Mouse (Mus musculus) embryonic facial prominence, embryonic 14.5 days (tissue): ENCODE results near the gene Amz1. TPM values are rescaled to one million over a fixed set of nuclear protein-coding genes. Genes with fewer than 3 reads are reported as not detected.

Experiments
- ATAC-seq: fragments of 200-750 bp; cut with Nextera tagmentation; 2 replicates; pipeline ENCODE4 v1.8.0; 2017; ENCODE audit warnings: low read depth, moderate number of reproducible peaks, moderate TSS enrichment
- DNase-seq: peaks from one replicate; pipeline ENCODE4 v3.0.0-alpha.2; 2015; ENCODE audit warnings: low spot score
- H3K27ac ChIP-seq: fragments of 300-500 bp; sonication (generic); replicated peaks from 2 replicates; pipeline ENCODE4 v1.5.1; 2014; ENCODE audit warnings: low read depth, mild to moderate bottlenecking, low read length, moderate library complexity
- H3K27me3 ChIP-seq: fragments of 300-500 bp; sonication (generic); replicated peaks from 2 replicates; pipeline ENCODE4 v1.6.1; 2014; ENCODE audit warnings: low read length; ENCODE audit not compliant: control insufficient read depth, insufficient read depth
- H3K36me3 ChIP-seq: fragments of 300-500 bp; sonication (generic); 2 replicates; pipeline ENCODE4 v1.6.1; 2014; ENCODE audit warnings: low read length, mixed read lengths; ENCODE audit not compliant: control insufficient read depth, insufficient read depth
- H3K4me1 ChIP-seq: fragments of 300-500 bp; sonication (generic); 2 replicates; pipeline ENCODE4 v1.6.1; 2014; ENCODE audit warnings: antibody characterized with exemption, low read length; ENCODE audit not compliant: control insufficient read depth, insufficient read depth
- H3K4me2 ChIP-seq: fragments of 300-500 bp; sonication (generic); 2 replicates; pipeline ENCODE4 v1.6.1; 2014; ENCODE audit warnings: low read depth, mild to moderate bottlenecking, low read length, moderate library complexity, mixed read lengths
- H3K4me3 ChIP-seq: fragments of 300-500 bp; sonication (generic); 2 replicates; pipeline ENCODE4 v1.5.1; 2014; ENCODE audit warnings: low read depth, mild to moderate bottlenecking, low read length
- H3K9ac ChIP-seq: fragments of 300-500 bp; sonication (generic); 2 replicates; pipeline ENCODE4 v1.6.1; 2014; ENCODE audit warnings: low read depth, mild to moderate bottlenecking, low read length, moderate library complexity, mixed read lengths
- H3K9me3 ChIP-seq: fragments of 300-500 bp; sonication (generic); 2 replicates; pipeline ENCODE4 v1.6.1; 2016; ENCODE audit warnings: low read length; ENCODE audit not compliant: control insufficient read depth
- WGBS: fragments of 180-500 bp; shearing (Covaris S2); extraction: QIAGEN DNeasy Blood & Tissue Kit; methylation state at CpG from one replicate; pipeline ENCODE4 v1.1.7; 2014; 5-methylcytosine and 5-hydroxymethylcytosine counted together
- polyA plus RNA-seq: library from polyadenylated mRNA; unstranded; fragments of >200 nt; fragmentation: Nextera tagmentation; extraction: Ambion mirVana; gene quantifications from 2 replicates; pipeline ENCODE4 v1.2.1, GENCODE M21; 2014

Amz1 gene
- polyA plus RNA-seq, 1 experiment from 2014 or later = 0.54 TPM

DNA sequence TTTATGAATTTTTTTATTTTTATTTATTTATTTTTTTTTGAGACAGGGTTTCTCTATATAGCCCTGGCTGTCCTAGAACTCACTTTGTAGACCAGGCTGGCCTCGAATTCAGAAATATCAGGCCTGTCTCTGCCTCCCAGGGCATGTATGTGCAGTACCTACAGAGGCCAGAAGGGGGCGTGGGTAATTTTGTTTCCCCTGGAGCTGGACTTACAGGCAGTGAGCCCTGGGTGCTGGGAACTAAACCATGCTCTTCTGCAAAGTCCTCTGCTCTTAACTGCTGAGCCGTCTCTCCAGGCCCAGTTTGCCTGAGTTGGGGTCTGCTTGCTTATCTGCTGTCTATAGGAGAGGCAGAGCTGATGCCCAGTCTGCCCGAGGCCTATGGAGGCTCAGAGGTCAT lies 8.3 kb downstream of the Amz1 start:
- H3K36me3 ChIP-seq = no peaks in the 10 kb centered on the region

DNA sequence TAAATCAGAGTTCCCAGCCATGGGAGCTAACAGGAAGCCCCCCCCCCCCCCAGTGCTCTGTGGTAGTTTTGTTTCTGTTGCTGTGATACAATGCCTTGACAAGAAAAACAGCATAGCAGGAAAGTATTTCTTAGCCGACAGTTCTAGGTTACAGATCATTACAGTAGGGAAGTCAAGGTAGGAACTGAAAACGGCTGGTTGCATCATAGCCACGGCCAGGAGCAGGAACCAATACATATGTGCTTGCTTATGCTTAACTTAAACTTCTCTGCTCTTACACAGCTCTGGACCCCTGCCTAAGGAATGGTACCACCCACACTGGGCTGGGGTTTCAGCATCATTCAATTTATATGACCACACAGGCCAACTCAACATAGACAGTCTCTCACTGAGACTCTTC lies 9.4 kb downstream of the Amz1 start:
- Histone ChIP-seq H3K4me3 (no peak overlapping the region), H3K4me1 (peaks cover 4% of the 10 kb centered on the region; the same call in 1 of the 2 replicates), H3K27ac (no peak overlapping the region), H3K36me3 (no peaks in the 10 kb centered on the region), H3K9me3 (peaks cover 5% of the 10 kb centered on the region), H3K9ac (no peak overlapping the region), H3K27me3 (peaks cover 24% of the 10 kb centered on the region), H3K4me2 (no peak overlapping the region)
- DNase-seq = no peak
- WGBS = 67% methylated on average over 3 of the region's 3 CpGs
- no peak for ATAC-seq

More for the DNA sequence above, 8.3 kb downstream of the Amz1 start:
- H3K27me3 ChIP-seq = peaks cover 24% of the 10 kb centered on the region
- H3K4me3 ChIP-seq = no peak overlapping the region
- peaks cover 4% of the 10 kb centered on the region; the same call in 1 of the 2 replicates for H3K4me1 ChIP-seq
- H3K27ac ChIP-seq = no peak overlapping the region
- H3K9me3 ChIP-seq = peaks cover 5% of the 10 kb centered on the region
- ATAC-seq = no peak
- DNase-seq = no peak
- 60% methylated on average over 4 of the region's 4 CpGs for WGBS
- no peak overlapping the region for H3K9ac ChIP-seq
- H3K4me2 ChIP-seq = no peak overlapping the region

DNA sequence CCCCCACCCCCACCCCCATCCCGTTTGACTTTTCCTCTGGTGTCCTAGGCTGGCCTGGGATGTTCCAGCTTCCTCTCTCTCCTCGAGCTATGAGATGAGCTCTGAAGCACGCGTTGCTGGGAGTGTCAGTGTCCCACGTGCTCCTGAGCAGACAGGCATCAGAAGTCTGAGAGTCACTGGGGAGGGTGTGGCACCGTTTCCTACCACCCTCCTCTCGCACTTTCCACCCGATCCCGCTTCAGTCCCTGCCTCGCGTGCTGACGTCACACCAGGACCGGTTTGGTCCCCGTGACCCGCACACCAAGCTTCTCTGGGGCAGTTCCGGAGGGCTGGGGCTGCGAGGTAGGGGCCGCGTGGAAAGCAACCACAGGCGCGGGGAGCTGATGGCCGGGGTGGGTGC lies 11.4 kb downstream of the Amz1 start:
- Histone ChIP-seq H3K9me3 (peaks cover 5% of the 10 kb centered on the region), H3K36me3 (no peaks in the 10 kb centered on the region), H3K4me3 (peak overlapping the region; percentile 34), H3K27ac (no peak overlapping the region), H3K9ac (peak overlapping the region; percentile 49; the same call in 1 of the 2 replicates), H3K4me2 (peak overlapping the region; percentile 62), H3K4me1 (peaks cover 4% of the 10 kb centered on the region; the same call in 1 of the 2 replicates), H3K27me3 (peaks cover 24% of the 10 kb centered on the region)
- DNase-seq = peak; percentile 49
- ATAC-seq = peak; percentile 42; the same call in 1 of the 2 replicates
- WGBS = 0% methylated on average over 15 of the region's 22 CpGs

DNA sequence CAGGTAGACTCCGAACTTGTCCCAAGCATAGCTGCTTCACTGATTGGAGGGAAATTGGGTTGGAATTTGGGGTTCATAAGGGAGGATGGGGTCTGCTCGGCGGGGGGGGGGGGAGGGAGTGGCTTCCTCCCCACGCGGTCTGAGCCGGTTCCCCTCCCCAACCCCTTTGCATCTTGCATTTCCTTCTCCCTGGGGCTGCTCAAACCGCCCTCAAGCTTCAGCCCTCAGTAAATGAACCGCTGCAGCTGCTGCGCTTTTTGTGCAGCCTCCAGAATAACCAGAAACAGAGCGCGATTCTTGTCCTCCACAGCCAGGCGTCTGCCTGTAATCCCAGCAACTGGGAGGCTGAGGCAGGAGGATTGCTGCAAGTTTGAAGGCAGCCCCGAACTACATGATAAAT lies 12.2 kb downstream of the Amz1 start:
- Histone ChIP-seq H3K4me1 (peaks cover 4% of the 10 kb centered on the region; the same call in 1 of the 2 replicates), H3K4me2 (peak overlapping the region; percentile 62), H3K27ac (no peak overlapping the region), H3K4me3 (peak overlapping the region; percentile 34; the same call in 1 of the 2 replicates), H3K36me3 (no peaks in the 10 kb centered on the region), H3K9me3 (peaks cover 5% of the 10 kb centered on the region), H3K27me3 (peaks cover 24% of the 10 kb centered on the region), H3K9ac (no peak overlapping the region)
- ATAC-seq = no peak
- 20% methylated on average over 11 of the region's 13 CpGs for WGBS
- DNase-seq = no peak

DNA sequence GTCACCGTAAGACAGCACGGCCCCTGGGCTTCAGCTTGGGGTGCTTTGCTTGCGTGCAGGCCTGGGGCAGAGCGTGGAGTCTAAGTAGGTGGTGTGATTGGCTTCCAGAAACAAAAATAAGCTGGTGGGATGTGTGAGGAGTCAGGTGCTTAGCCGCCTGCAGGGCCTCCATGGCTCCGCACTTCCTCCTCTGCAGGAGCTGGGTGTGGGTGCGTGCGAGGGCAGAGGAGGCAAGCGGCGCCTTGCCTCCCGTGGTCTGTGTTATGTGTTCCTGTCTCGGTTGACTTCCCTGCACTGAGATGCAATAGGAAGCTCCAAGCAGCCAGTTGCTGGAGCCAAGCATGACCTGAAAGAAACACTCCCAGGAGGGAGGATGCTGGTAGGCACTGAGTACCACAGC lies 15.9 kb downstream of the Amz1 start:
- Histone ChIP-seq H3K27me3 (peaks cover 20% of the 10 kb centered on the region), H3K9ac (no peak overlapping the region), H3K27ac (no peak overlapping the region), H3K4me1 (peaks cover 4% of the 10 kb centered on the region; the same call in 1 of the 2 replicates), H3K4me3 (no peak overlapping the region), H3K9me3 (peaks cover 5% of the 10 kb centered on the region), H3K36me3 (no peaks in the 10 kb centered on the region), H3K4me2 (no peak overlapping the region)
- ATAC-seq (no peak), DNase-seq (no peak)
- 65% methylated on average over 11 of the region's 12 CpGs for WGBS

DNA sequence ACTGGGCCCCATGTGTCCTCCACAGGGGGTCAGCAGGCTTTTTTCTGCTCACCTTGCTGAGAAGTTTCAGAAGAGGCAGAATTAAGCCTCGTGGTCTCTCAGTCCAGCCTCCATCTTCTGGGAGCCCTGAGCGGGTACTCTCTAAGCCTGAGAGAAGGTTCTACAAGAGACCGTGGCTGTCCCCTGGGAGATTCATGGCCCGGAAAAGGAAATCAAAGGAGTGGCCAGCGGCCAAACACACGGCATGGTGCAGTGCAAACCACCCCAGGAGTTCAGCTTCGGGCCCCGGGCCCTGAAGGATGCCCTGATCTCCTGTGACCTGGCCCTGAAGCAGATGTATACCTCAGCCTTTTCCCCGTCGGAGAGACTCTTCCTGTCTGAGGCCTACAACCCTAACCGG lies 17.1 kb downstream of the Amz1 start:
- Histone ChIP-seq H3K4me1 (no peaks in the 10 kb centered on the region), H3K4me2 (no peak overlapping the region), H3K27me3 (peaks cover 9% of the 10 kb centered on the region), H3K4me3 (no peak overlapping the region), H3K9me3 (peaks cover 5% of the 10 kb centered on the region), H3K36me3 (no peaks in the 10 kb centered on the region), H3K9ac (no peak overlapping the region), H3K27ac (no peak overlapping the region)
- ATAC-seq (no peak), DNase-seq (no peak)
- WGBS = 60% methylated on average over 11 of the region's 11 CpGs

DNA sequence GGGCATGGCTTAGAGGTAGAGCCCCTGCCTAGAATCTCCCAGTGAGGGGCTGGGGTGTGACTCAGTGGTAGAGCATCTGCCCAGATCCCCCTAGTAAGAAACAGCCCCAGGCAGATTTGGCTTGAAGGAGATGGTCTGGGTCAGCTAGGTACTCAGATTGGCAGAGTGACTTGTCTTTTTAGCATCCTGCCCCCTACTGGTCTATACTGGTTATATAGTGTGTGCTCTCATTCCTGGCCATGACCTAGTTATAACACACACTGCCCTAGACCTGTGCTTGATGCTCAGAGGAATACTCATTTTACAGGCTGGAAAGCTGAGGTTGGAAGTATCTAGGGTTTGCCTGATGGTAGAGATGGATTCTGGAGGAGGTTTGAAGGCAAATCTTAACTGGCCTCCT lies 17.9 kb downstream of the Amz1 start:
- Histone ChIP-seq H3K4me2 (no peak overlapping the region), H3K9me3 (no peaks in the 10 kb centered on the region), H3K36me3 (no peaks in the 10 kb centered on the region), H3K27me3 (0 out of 2 replicates have a peak, but pooled peaks cover 1% of the 10 kb centered on the region), H3K9ac (no peak overlapping the region), H3K4me1 (no peaks in the 10 kb centered on the region), H3K27ac (no peak overlapping the region), H3K4me3 (no peak overlapping the region)
- ATAC-seq (no peak), DNase-seq (no peak)

DNA sequence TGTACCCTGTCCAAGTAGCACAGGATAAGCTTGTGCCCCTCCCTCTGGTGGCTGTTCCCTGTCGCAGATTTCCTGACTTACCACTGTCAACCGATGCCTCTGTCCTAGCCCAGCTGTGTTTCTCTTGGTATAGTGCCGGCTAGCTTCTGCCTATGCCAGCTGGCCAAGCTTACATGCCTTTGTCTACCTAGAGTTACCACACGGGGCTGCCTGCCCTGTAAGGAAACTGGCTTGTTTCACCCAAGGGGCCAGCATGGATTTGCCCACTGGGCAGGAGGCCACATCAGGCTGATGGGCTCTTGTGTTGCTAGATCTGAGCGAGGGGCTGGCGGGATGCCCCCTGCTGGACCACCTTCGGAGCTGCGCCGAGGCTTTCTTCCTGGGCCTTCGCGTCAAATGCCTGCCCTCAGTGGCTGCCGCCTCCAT lies 19.8 kb downstream of the Amz1 start:
- ATAC-seq (0 out of 2 replicates have a peak, but pooled peaks have one; percentile 9), DNase-seq (no peak)
- no peak overlapping the region for H3K4me3 ChIP-seq

DNA sequence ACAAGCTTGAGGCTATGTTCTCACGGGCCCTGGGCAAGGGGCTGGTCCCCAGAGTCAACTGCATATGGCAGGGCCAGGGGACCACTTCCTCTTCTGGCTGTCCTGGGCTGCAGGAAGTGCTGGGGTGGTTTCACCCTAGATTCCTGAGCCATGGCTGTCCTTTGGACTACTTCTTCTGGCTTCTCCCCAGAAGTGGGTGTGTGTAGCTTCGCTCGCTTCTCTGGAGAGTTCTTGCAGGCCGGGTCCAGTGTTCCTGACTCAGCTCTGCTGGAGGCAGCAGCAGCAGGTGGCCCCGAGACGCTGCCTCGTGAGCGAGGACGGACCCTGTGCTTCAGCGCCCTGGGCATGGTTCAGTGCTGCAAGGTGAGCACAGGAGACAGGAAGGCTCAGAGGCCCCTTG lies 24.5 kb downstream of the Amz1 start:
- no peaks in the 10 kb centered on the region for H3K36me3 ChIP-seq
- WGBS = 85% methylated on average over 9 of the region's 10 CpGs
- DNase-seq = no peak
- H3K9ac ChIP-seq = no peak overlapping the region
- no peak overlapping the region for H3K4me3 ChIP-seq
- H3K4me1 ChIP-seq = no peaks in the 10 kb centered on the region
- H3K4me2 ChIP-seq = no peak overlapping the region
- no peak overlapping the region for H3K27ac ChIP-seq
- no peak for ATAC-seq
- peaks cover 5% of the 10 kb centered on the region for H3K9me3 ChIP-seq
- no peaks in the 10 kb centered on the region for H3K27me3 ChIP-seq

More for the DNA sequence above, 19.8 kb downstream of the Amz1 start:
- H3K4me1 ChIP-seq = no peaks in the 10 kb centered on the region
- no peaks in the 10 kb centered on the region for H3K9me3 ChIP-seq
- no peak overlapping the region for H3K4me2 ChIP-seq
- no peaks in the 10 kb centered on the region for H3K36me3 ChIP-seq
- no peak overlapping the region for H3K9ac ChIP-seq
- no peak overlapping the region for H3K27ac ChIP-seq
- 32% methylated on average over 12 of the region's 12 CpGs for WGBS
- H3K27me3 ChIP-seq = no peaks in the 10 kb centered on the region
